Mouse (Mus musculus) spleen, embryonic (tissue): Measurements from ENCODE around the gene Mkrn3.

Experiments used
- CTCF ChIA-PET: fragments of 350-600 bp; sonication (Branson Sonifier 250); formaldehyde crosslinking; loops from one replicate; lab custom pipeline; 2022; lab: Charles Lee

Mkrn3 gene

GRCm38 (mm10) chr7:62419493-62420360 is at the start of gene Mkrn3:
Gene Mkrn3 (minus strand): TSS chr7:62420139.
- CTCF ChIA-PET: no interaction called here

GRCm38 (mm10) chr7:62463878-62464755 is 44.2 kb upstream of the Mkrn3 start, which contains the start of gene Peg12:
Gene Peg12 (minus strand): TSS chr7:62464510.
- CTCF ChIA-PET: no interaction called here

GRCm38 (mm10) chr7:62463007-62463877 is 43.3 kb upstream of the Mkrn3 start:
- CTCF ChIA-PET: no interaction called here

- CTCF ChIA-PET: no interaction called here
Observed at GRCm38 (mm10) chr7:62462229-62463006, 42.5 kb upstream of the Mkrn3 start.

- CTCF ChIA-PET: no interaction called here
Observed at GRCm38 (mm10) chr7:62452353-62452752, 32.4 kb upstream of the Mkrn3 start.

GRCm38 (mm10) chr7:62445431-62446165 is 25.7 kb upstream of the Mkrn3 start:
- CTCF ChIA-PET: no interaction called here

- CTCF ChIA-PET: no interaction called here
Observed at GRCm38 (mm10) chr7:62436394-62436793, 16.5 kb upstream of the Mkrn3 start.

- CTCF ChIA-PET: no interaction called here
Observed at GRCm38 (mm10) chr7:62433243-62433642, 13.3 kb upstream of the Mkrn3 start.

- CTCF ChIA-PET: no interaction called here
Observed at GRCm38 (mm10) chr7:62428337-62428736, 8.4 kb upstream of the Mkrn3 start.

GRCm38 (mm10) chr7:62423210-62423609 is 3.3 kb upstream of the Mkrn3 start:
- CTCF ChIA-PET: no interaction called here

- CTCF ChIA-PET: no interaction called here
Observed at GRCm38 (mm10) chr7:62420566-62420965, 627 bp upstream of the Mkrn3 start.

- CTCF ChIA-PET: no interaction called here
Observed at GRCm38 (mm10) chr7:62419105-62419492, 840 bp downstream of the Mkrn3 start.

- CTCF ChIA-PET: no interaction called here
Observed at GRCm38 (mm10) chr7:62418346-62418745, 1.6 kb downstream of the Mkrn3 start.

- CTCF ChIA-PET: no interaction called here
Observed at GRCm38 (mm10) chr7:62416173-62416572, 3.8 kb downstream of the Mkrn3 start.

GRCm38 (mm10) chr7:62415222-62415621 is 4.7 kb downstream of the Mkrn3 start:
- CTCF ChIA-PET: no interaction called here

- CTCF ChIA-PET: no interaction called here
Observed at GRCm38 (mm10) chr7:62407803-62408202, 12.1 kb downstream of the Mkrn3 start.

GRCm38 (mm10) chr7:62406573-62407050 is 13.3 kb downstream of the Mkrn3 start:
- CTCF ChIA-PET: no interaction called here

- CTCF ChIA-PET: no interaction called here
Observed at GRCm38 (mm10) chr7:62392202-62392601, 27.7 kb downstream of the Mkrn3 start.

- CTCF ChIA-PET: no interaction called here
Observed at GRCm38 (mm10) chr7:62388291-62388690, 31.6 kb downstream of the Mkrn3 start.

GRCm38 (mm10) chr7:62382391-62382790 is 37.5 kb downstream of the Mkrn3 start:
- CTCF ChIA-PET: no interaction called here
